Mouse (Mus musculus) heart, postnatal 10 days (tissue): ENCODE results near the gene Hsd17b14. TPM values are rescaled to one million over a fixed set of nuclear protein-coding genes. Genes with fewer than 3 reads are reported as not detected.
"Not testable (repeated sequence)": the region's sequence is repeated elsewhere in the genome, so short reads cannot be mapped to it uniquely, and the experiment has no call there.

Experiments used
- DNase-seq, 2 experiments: peaks; one replicate each; pipeline ENCODE4 v3.0.0; 2021
- intact Hi-C: fragments of 180-260 bp; cut with DNase I; formaldehyde crosslinking; loops from one replicate; pipeline ENCODE4 v1.15.1; 2025
- total RNA-seq, 2 experiments: library from RNA; stranded (reverse); gene quantifications; 2 replicates each; pipeline ENCODE4 v1.2.3; 2021

Gene Hsd17b14
- under 1 TPM; 0.25 to 0.34 TPM for total RNA-seq

- no peak for DNase-seq
- intact Hi-C loops = no loop called here
Measured at GRCm38 (mm10) chr7:45554744-45555143, at the start of gene Hsd17b14. TSS of gene Hsd17b14 (plus strand) at chr7:45554893.

DNA sequence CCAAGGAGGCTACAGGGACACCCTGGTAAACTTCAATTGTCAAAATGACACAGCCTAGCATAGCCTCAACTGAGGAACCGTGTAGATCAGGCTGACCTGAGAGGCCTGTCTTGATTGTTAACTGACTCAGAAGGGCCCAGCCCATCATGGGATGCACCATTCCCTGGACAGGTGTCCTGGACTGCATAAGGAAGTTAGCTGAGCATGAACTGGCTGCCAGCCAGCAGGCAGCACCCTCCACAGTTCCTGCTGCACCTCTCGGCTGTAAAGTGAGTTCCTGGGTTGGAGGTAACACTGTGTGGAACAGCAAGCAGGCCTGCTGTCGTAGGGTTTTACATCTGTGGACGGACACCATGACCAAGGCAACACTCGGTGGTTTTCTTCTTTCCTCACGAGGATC, 47.1 kb upstream of the Hsd17b14 start:
- intact Hi-C loops = no loop called here

GRCm38 (mm10) chr7:45508561-45508960, 46.1 kb upstream of the Hsd17b14 start:
- intact Hi-C loops = no loop called here
- no peak for DNase-seq

More for the DNA sequence above, 47.1 kb upstream of the Hsd17b14 start:
- no peak for DNase-seq

GRCm38 (mm10) chr7:45509181-45509882, 45.4 kb upstream of the Hsd17b14 start:
- DNase-seq = no peak
- intact Hi-C loops = no loop called here

GRCm38 (mm10) chr7:45509912-45510787, 44.5 kb upstream of the Hsd17b14 start, which contains the start of gene Nucb1:
TSS of gene Nucb1 (minus strand) at chr7:45510406.
- DNase-seq = peak; percentile 95
- intact Hi-C loops = no loop called here

- intact Hi-C loops = no loop called here
Measured at GRCm38 (mm10) chr7:45514411-45514810, 40.3 kb upstream of the Hsd17b14 start.

DNA sequence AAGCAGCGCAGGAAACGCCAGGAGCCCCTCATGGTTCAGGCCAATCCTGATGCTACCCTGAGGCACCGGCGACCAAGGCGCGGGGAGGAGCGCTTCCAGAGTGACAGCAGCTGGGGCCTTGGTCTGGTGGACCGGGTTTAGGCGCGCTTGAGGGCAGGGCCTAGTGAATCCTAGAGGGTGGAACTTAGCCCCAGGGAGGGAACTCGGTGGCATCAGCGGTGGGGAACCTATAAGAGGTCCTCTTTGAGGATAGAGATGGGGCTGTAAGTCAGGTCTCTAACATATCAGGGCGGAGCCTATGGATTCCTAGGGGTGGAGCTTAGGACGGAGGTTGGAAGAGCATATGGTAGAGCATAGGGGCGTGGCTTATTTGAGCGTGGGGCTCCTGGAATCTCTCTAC, 39.3 kb upstream of the Hsd17b14 start:
- DNase-seq = no peak
- intact Hi-C loops = no loop called here

More at GRCm38 (mm10) chr7:45514411-45514810, 40.3 kb upstream of the Hsd17b14 start:
- no peak for DNase-seq

GRCm38 (mm10) chr7:45516846-45517245, 37.8 kb upstream of the Hsd17b14 start:
- DNase-seq, intact Hi-C loops: not testable (repeated sequence)

GRCm38 (mm10) chr7:45518618-45519017, 36.1 kb upstream of the Hsd17b14 start:
- no peak for DNase-seq
- intact Hi-C loops = no loop called here

GRCm38 (mm10) chr7:45519345-45520120, 35.2 kb upstream of the Hsd17b14 start:
- intact Hi-C loops = no loop called here
- no peak for DNase-seq

- intact Hi-C loops = no loop called here
- DNase-seq = no peak
Measured at GRCm38 (mm10) chr7:45520605-45521004, 34.1 kb upstream of the Hsd17b14 start.

GRCm38 (mm10) chr7:45521728-45522184, 32.9 kb upstream of the Hsd17b14 start:
- DNase-seq = peak; percentile 91 to 92
- intact Hi-C loops = loop anchor here (2.0 kb wide), 2 partner anchors 45 to 55 kb away; partner anchors contain the start of gene Bax

DNA sequence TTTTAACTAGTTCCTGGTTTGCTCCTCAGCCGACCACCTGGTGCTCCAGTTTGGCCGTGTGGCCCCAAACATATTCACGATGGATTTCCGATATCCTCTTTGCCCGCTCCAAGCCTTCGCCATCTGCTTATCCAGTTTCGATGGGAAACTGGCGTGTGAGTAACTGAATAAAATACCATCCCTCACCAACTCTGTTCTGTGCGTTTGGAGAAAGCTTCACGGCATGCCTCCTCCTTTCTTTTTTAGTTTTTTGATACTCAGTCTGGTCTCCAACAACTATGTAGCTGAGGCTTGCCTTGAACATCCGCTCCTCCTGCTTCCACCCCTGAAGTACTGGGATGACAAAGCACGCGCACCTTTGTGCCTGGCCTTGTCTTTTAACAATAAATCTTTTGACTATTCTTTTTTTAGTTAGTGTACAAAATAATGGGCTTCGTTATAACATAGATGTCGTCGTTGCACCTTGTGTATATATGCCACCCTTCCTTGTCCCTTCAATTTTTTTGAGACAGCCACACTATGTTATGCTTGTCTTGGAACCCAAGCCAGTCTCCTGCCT, 32.4 kb upstream of the Hsd17b14 start:
- intact Hi-C loops = loop anchor here (2.0 kb wide), 2 partner anchors 45 to 55 kb away; partner anchors contain the start of gene Bax

GRCm38 (mm10) chr7:45522957-45523676, 31.6 kb upstream of the Hsd17b14 start:
- DNase-seq = no peak
- intact Hi-C loops = loop anchor here (2.0 kb wide), 2 partner anchors 46 to 56 kb away; partner anchors contain the start of gene Bax

More for the DNA sequence above, 32.4 kb upstream of the Hsd17b14 start:
- no peak for DNase-seq

DNA sequence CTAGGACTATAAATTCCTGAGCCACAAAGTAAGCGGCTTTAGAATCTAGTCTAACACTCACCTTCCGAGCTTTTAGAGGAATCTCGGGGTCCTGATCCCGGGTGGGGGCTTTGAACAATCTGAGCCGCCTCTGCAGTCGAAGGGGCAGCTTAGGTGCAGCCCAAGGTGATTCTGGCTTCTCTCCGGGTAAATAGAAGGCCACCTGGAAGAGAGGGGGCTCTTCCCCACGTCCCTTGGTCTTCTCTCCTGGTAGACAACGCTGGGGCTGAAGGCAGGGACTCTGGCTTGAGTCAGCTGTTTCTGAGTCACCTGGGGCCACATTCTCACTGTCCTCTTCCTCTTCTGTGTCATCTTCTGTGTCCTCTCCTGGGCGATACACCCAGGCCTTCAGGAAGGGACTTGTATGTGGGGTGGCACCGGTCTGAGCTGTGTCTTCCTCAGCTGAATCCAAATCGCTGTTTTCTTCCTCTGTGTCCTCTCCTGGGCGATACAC, 31.0 kb upstream of the Hsd17b14 start:
- intact Hi-C loops = loop anchor here (2.0 kb wide), 2 partner anchors 47 to 57 kb away; partner anchors contain the start of gene Bax
- DNase-seq = no peak

- peak; percentile 67 to 70 for DNase-seq
- intact Hi-C loops = no loop called here
Measured at GRCm38 (mm10) chr7:45524841-45525621, 29.7 kb upstream of the Hsd17b14 start.

DNA sequence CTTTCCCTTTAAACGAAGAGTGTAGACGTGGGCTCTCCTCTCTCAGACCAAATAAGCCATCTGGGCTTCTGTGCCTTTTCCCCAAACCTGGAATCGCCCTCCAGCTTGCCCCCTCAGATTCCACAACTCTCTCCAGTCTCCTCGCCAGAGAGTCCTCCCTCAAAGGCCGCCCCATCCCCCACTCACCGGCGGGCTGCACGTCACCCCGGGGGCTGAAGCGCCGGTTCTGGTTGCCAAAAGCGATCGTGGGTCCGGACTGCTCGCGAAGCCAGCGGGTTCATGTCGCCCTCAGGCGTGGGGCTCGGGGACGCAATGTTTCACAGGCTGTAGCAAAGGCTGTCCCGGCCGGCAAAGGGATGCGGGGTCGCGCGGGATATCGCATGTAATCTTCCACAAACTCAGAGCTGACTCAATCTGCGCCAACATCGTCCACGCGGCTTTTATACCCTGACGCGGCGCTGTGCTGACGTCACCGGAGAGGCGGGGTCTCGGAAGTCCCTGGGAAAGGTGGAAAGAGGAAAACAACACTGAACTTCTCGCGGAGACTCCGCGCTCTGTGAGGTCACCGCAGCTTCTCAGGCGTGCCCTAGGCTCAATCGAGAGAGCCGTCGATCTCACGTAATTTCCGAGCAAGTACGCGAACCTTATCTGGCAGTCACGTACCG, 28.8 kb upstream of the Hsd17b14 start, which contains the start of the genes Ppp1r15a and Plekha4:
Ppp1r15a (minus strand) TSS at position 460 of the 665 bp plus-strand sequence.
Plekha4 (plus strand) TSS at position 522 of the 665 bp plus-strand sequence.
- peak; percentile 97 to 98 for DNase-seq
- intact Hi-C loops = no loop called here
